Mouse (Mus musculus) heart, embryonic 15.5 days (tissue): Measurements from ENCODE around the gene Slc18b1. TPM values are rescaled to one million over a fixed set of nuclear protein-coding genes. Genes with fewer than 3 reads are reported as not detected.

Experiments
- ATAC-seq: fragments of 200-750 bp; cut with Nextera tagmentation; replicated peaks from 2 replicates; pipeline ENCODE4 v1.8.0; 2017; ENCODE audit warnings: low read depth, moderate TSS enrichment; ENCODE audit not compliant: insufficient number of reproducible peaks, insufficient read depth, low FRiP score
- H3K27ac ChIP-seq: fragments of 300-500 bp; sonication (generic); 2 replicates; pipeline ENCODE4 v1.5.1; 2015; ENCODE audit warnings: mild to moderate bottlenecking, inconsistent platforms
- H3K27me3 ChIP-seq: fragments of 300-500 bp; sonication (generic); 2 replicates; pipeline ENCODE4 v1.6.1; 2015; ENCODE audit warnings: inconsistent platforms
- H3K36me3 ChIP-seq: fragments of 300-500 bp; sonication (generic); 2 replicates; pipeline ENCODE4 v1.6.1; 2015; ENCODE audit warnings: mild to moderate bottlenecking, inconsistent platforms
- H3K4me1 ChIP-seq: fragments of 300-500 bp; sonication (generic); replicated peaks from 2 replicates; pipeline ENCODE4 v1.6.1; 2015; ENCODE audit warnings: inconsistent platforms
- H3K4me2 ChIP-seq: fragments of 300-500 bp; sonication (generic); 2 replicates; pipeline ENCODE4 v1.6.1; 2015; ENCODE audit warnings: inconsistent platforms, mild to moderate bottlenecking, moderate library complexity
- H3K4me3 ChIP-seq: fragments of 300-500 bp; sonication (generic); 2 replicates; pipeline ENCODE4 v1.5.1; 2015; ENCODE audit warnings: mild to moderate bottlenecking, inconsistent platforms
- H3K9ac ChIP-seq: fragments of 300-500 bp; sonication (generic); 2 replicates; pipeline ENCODE4 v1.6.1; 2015; ENCODE audit warnings: mild to moderate bottlenecking, inconsistent platforms
- H3K9me3 ChIP-seq: fragments of 300-500 bp; sonication (generic); replicated peaks from 2 replicates; pipeline ENCODE4 v1.6.1; 2016; ENCODE audit warnings: inconsistent platforms
- WGBS: fragments of 180-500 bp; shearing (Covaris S2); methylation state at CpG from one replicate; pipeline ENCODE4 v1.1.7; 2015; ENCODE audit warnings: mixed read lengths; 5-methylcytosine and 5-hydroxymethylcytosine counted together
- polyA plus RNA-seq: library from polyadenylated mRNA; unstranded; fragments of >200 nt; fragmentation: Nextera tagmentation; extraction: Ambion mirVana; gene quantifications from 2 replicates; pipeline ENCODE4 v1.2.1, GENCODE M21; 2015

Gene Slc18b1
- polyA plus RNA-seq, 1 experiment from 2014 or later, result 8.0 TPM

GRCm38 (mm10) chr10:23811635-23812437 lies 15.1 kb downstream of the Slc18b1 start:
- Histone ChIP-seq H3K27me3 (no peaks in the 10 kb centered on the region), H3K9me3 (no peaks in the 10 kb centered on the region), H3K4me2 (no peak overlapping the region), H3K4me3 (no peak overlapping the region), H3K4me1 (no peaks in the 10 kb centered on the region), H3K36me3 (peaks cover 4% of the 10 kb centered on the region; the same call in 1 of the 2 replicates), H3K9ac (no peak overlapping the region), H3K27ac (no peak overlapping the region)
- WGBS, result 60% methylated on average over 8 of the region's 12 CpGs
- ATAC-seq, result no peak

GRCm38 (mm10) chr10:23812438-23812759 lies 15.6 kb downstream of the Slc18b1 start:
- Histone ChIP-seq H3K4me3 (no peak overlapping the region), H3K9me3 (no peaks in the 10 kb centered on the region)
- no peak for ATAC-seq

GRCm38 (mm10) chr10:23812852-23813766 lies 16.3 kb downstream of the Slc18b1 start:
- H3K4me3 ChIP-seq, result no peak overlapping the region
- H3K36me3 ChIP-seq, result peaks cover 4% of the 10 kb centered on the region; the same call in 1 of the 2 replicates
- H3K9me3 ChIP-seq, result no peaks in the 10 kb centered on the region
- WGBS, result 65% methylated on average over 11 of the region's 11 CpGs
- H3K27me3 ChIP-seq, result no peaks in the 10 kb centered on the region
- H3K9ac ChIP-seq, result no peak overlapping the region
- no peak overlapping the region for H3K27ac ChIP-seq
- H3K4me2 ChIP-seq, result no peak overlapping the region
- H3K4me1 ChIP-seq, result no peaks in the 10 kb centered on the region
- no peak for ATAC-seq

More at GRCm38 (mm10) chr10:23812438-23812759, 15.6 kb downstream of the Slc18b1 start:
- Histone ChIP-seq H3K4me2 (no peak overlapping the region), H3K9ac (no peak overlapping the region), H3K4me1 (no peaks in the 10 kb centered on the region), H3K36me3 (peaks cover 4% of the 10 kb centered on the region; the same call in 1 of the 2 replicates), H3K27me3 (no peaks in the 10 kb centered on the region), H3K27ac (no peak overlapping the region)

GRCm38 (mm10) chr10:23815168-23815567 lies 18.4 kb downstream of the Slc18b1 start:
- H3K9ac ChIP-seq, result no peak overlapping the region
- no peaks in the 10 kb centered on the region for H3K9me3 ChIP-seq
- WGBS, result 45% methylated on average over 1 of the region's 1 CpGs
- H3K4me3 ChIP-seq, result no peak overlapping the region
- no peaks in the 10 kb centered on the region for H3K27me3 ChIP-seq
- H3K4me2 ChIP-seq, result no peak overlapping the region
- H3K36me3 ChIP-seq, result peaks cover 10% of the 10 kb centered on the region; the same call in 1 of the 2 replicates
- no peak for ATAC-seq
- H3K4me1 ChIP-seq, result no peaks in the 10 kb centered on the region
- no peak overlapping the region for H3K27ac ChIP-seq

- no peak for ATAC-seq
Measured at GRCm38 (mm10) chr10:23816241-23816640, 19.5 kb downstream of the Slc18b1 start.

GRCm38 (mm10) chr10:23826516-23826915 lies 29.7 kb downstream of the Slc18b1 start:
- no peak for ATAC-seq
- H3K36me3 ChIP-seq, result peaks cover 37% of the 10 kb centered on the region
- no peak overlapping the region for H3K27ac ChIP-seq
- H3K9me3 ChIP-seq, result no peaks in the 10 kb centered on the region
- no peak overlapping the region for H3K9ac ChIP-seq
- no peak overlapping the region for H3K4me2 ChIP-seq
- no peaks in the 10 kb centered on the region for H3K27me3 ChIP-seq
- H3K4me1 ChIP-seq, result no peaks in the 10 kb centered on the region
- no peak overlapping the region for H3K4me3 ChIP-seq
- WGBS, result 84% methylated on average over 7 of the region's 7 CpGs

More at GRCm38 (mm10) chr10:23816241-23816640, 19.5 kb downstream of the Slc18b1 start:
- WGBS, result 65% methylated on average over 7 of the region's 7 CpGs
- H3K27me3 ChIP-seq, result no peaks in the 10 kb centered on the region
- H3K4me2 ChIP-seq, result no peak overlapping the region
- H3K36me3 ChIP-seq, result peaks cover 10% of the 10 kb centered on the region; the same call in 1 of the 2 replicates
- H3K9ac ChIP-seq, result no peak overlapping the region
- no peak overlapping the region for H3K4me3 ChIP-seq
- no peaks in the 10 kb centered on the region for H3K9me3 ChIP-seq
- H3K4me1 ChIP-seq, result no peaks in the 10 kb centered on the region
- H3K27ac ChIP-seq, result no peak overlapping the region

- Histone ChIP-seq H3K4me3 (no peak overlapping the region), H3K27ac (no peak overlapping the region), H3K36me3 (no peaks in the 10 kb centered on the region), H3K9me3 (no peaks in the 10 kb centered on the region; the same call in 1 of the 2 replicates), H3K27me3 (no peaks in the 10 kb centered on the region), H3K9ac (no peak overlapping the region), H3K4me1 (no peaks in the 10 kb centered on the region), H3K4me2 (no peak overlapping the region)
- 52% methylated on average over 9 of the region's 9 CpGs for WGBS
- ATAC-seq, result no peak
Measured at GRCm38 (mm10) chr10:23836003-23836964, 39.5 kb downstream of the Slc18b1 start.

- Histone ChIP-seq H3K27me3 (no peaks in the 10 kb centered on the region), H3K27ac (no peak overlapping the region), H3K4me3 (no peak overlapping the region), H3K4me2 (no peak overlapping the region), H3K4me1 (no peaks in the 10 kb centered on the region), H3K9me3 (no peaks in the 10 kb centered on the region; the same call in 1 of the 2 replicates), H3K36me3 (no peaks in the 10 kb centered on the region), H3K9ac (no peak overlapping the region)
- WGBS, result 83% methylated on average over 3 of the region's 3 CpGs
- ATAC-seq, result no peak
Measured at GRCm38 (mm10) chr10:23837115-23837514, 40.3 kb downstream of the Slc18b1 start.

- Histone ChIP-seq H3K36me3 (no peaks in the 10 kb centered on the region), H3K27me3 (no peaks in the 10 kb centered on the region), H3K27ac (no peak overlapping the region), H3K9me3 (no peaks in the 10 kb centered on the region; the same call in 1 of the 2 replicates), H3K9ac (no peak overlapping the region), H3K4me2 (no peak overlapping the region), H3K4me1 (no peaks in the 10 kb centered on the region), H3K4me3 (no peak overlapping the region)
- WGBS, result 86% methylated on average over 3 of the region's 3 CpGs
- ATAC-seq, result no peak
Measured at GRCm38 (mm10) chr10:23838910-23839309, 42.1 kb downstream of the Slc18b1 start.

GRCm38 (mm10) chr10:23839368-23839767 lies 42.6 kb downstream of the Slc18b1 start:
- Histone ChIP-seq H3K27ac (no peak overlapping the region), H3K9ac (no peak overlapping the region), H3K9me3 (no peaks in the 10 kb centered on the region; the same call in 1 of the 2 replicates), H3K36me3 (no peaks in the 10 kb centered on the region), H3K4me2 (no peak overlapping the region), H3K27me3 (no peaks in the 10 kb centered on the region), H3K4me1 (no peaks in the 10 kb centered on the region), H3K4me3 (no peak overlapping the region)
- ATAC-seq, result no peak
- WGBS, result 44% methylated on average over 9 of the region's 9 CpGs
